Mouse (Mus musculus) liver, postnatal 0 days (tissue): ENCODE data around the gene Spg20. TPM values are rescaled to one million over a fixed set of nuclear protein-coding genes. Genes with fewer than 3 reads are reported as not detected.

Experiments
- ATAC-seq: fragments of 200-750 bp; cut with Nextera tagmentation; 2 replicates; pipeline ENCODE4 v1.8.0; 2017; ENCODE audit warnings: mild to moderate bottlenecking, moderate library complexity
- DNase-seq: peaks from one replicate; pipeline ENCODE4 v3.0.0-alpha.2; 2016
- H3K27ac ChIP-seq: fragments of 300-500 bp; sonication (generic); 2 replicates; pipeline ENCODE4 v1.5.1; 2014; ENCODE audit warnings: antibody characterized with exemption, moderate library complexity, mild to moderate bottlenecking, low read depth
- H3K27me3 ChIP-seq: fragments of 300-500 bp; sonication (generic); 2 replicates; pipeline ENCODE4 v1.6.1; 2014; ENCODE audit warnings: low read length, control low read depth, mixed read lengths; ENCODE audit not compliant: insufficient read depth
- H3K36me3 ChIP-seq: fragments of 300-500 bp; sonication (generic); replicated peaks from 2 replicates; pipeline ENCODE4 v1.6.1; 2014; ENCODE audit warnings: mild to moderate bottlenecking, control low read depth, low read length, moderate library complexity, mixed read lengths; ENCODE audit not compliant: insufficient read depth
- H3K4me1 ChIP-seq: fragments of 300-500 bp; sonication (generic); 2 replicates; pipeline ENCODE4 v1.6.1; 2014; ENCODE audit warnings: antibody characterized with exemption, mild to moderate bottlenecking, control low read depth; ENCODE audit not compliant: insufficient read depth
- H3K4me2 ChIP-seq: fragments of 300-500 bp; sonication (generic); 2 replicates; pipeline ENCODE4 v1.6.1; 2014; ENCODE audit warnings: low read depth, mild to moderate bottlenecking, low read length, moderate library complexity, mixed read lengths
- H3K4me3 ChIP-seq: fragments of 300-500 bp; sonication (generic); 2 replicates; pipeline ENCODE4 v1.5.1; 2014; ENCODE audit warnings: low read depth, low read length
- H3K9ac ChIP-seq: fragments of 300-500 bp; sonication (generic); replicated peaks from 2 replicates; pipeline ENCODE4 v1.6.1; 2014; ENCODE audit warnings: mild to moderate bottlenecking, moderate library complexity
- H3K9me3 ChIP-seq: fragments of 300-500 bp; sonication (generic); 2 replicates; pipeline ENCODE4 v1.6.1; 2016; ENCODE audit warnings: mild to moderate bottlenecking, control low read depth, low read length, mixed read lengths
- CTCF ChIP-seq: sonication (generic); IDR thresholded peaks from 2 replicates; pipeline ENCODE4 v1.5.1; 2016; ENCODE audit warnings: antibody characterized with exemption, low read depth
- EP300 ChIP-seq: IDR thresholded peaks from 2 replicates; pipeline ENCODE4 v1.6.1; 2016; ENCODE audit warnings: antibody characterized with exemption, low read depth, mild to moderate bottlenecking
- WGBS: fragments of 180-500 bp; shearing (Covaris S2); extraction: QIAGEN DNeasy Blood & Tissue Kit; methylation state at CpG from one replicate; pipeline ENCODE4 v1.1.7; 2014; ENCODE audit not compliant: insufficient replicate concordance; 5-methylcytosine and 5-hydroxymethylcytosine counted together
- polyA plus RNA-seq: library from polyadenylated mRNA; unstranded; fragments of >200 nt; fragmentation: Nextera tagmentation; extraction: Ambion mirVana; gene quantifications from 2 replicates; pipeline ENCODE4 v1.2.1, GENCODE M21; 2015

Spg20 gene
- polyA plus RNA-seq, 1 experiment from 2014 or later: 10.6 TPM

DNA sequence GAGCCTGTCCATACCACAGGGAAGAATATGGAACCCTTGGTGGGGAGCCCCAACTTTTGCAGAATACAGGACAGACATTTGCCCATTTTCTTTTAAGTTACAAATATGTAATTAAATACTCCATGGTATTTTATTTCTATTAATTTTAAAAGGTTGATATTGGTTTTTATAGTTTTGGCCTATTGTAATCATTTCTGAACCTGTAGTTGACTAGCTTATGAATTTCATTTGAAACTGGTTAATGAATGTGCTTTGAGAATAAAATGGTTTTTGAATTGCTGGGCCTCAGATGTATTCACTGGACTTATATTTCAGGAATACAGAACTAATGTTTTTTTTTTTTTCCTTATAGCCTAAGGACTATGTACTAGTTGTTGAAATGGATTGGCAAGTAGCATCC is 25.1 kb downstream of the Spg20 start, which contains the start of gene Ccdc169:
Gene Ccdc169, plus strand, starts transcription at position 301 of the 400 bp plus-strand sequence.
- no peak for DNase-seq
- no peak for ATAC-seq
- H3K9me3 ChIP-seq: no peaks in the 10 kb centered on the region

DNA sequence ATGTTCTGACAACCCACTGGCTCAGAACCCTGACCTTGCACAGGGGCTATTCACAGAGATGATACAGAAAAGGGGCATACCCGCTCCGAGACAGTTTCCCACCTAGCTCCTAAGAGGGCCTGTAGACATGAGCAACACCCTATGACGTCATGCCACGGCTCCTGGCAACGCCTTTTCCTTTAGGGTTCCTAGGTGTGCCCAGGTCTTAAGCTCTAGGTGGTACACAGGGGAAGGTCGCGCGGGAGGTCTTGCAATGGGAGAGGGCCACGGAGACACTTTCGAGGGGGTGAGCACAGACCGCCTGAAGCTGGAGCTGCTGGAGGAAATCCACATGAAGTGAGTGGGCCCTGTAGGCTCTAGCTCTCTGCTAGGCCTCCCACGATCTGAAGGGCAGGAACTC is 27.9 kb downstream of the Spg20 start:
- ATAC-seq (no peak), DNase-seq (no peak)
- Histone ChIP-seq H3K36me3 (peaks cover 16% of the 10 kb centered on the region), H3K4me2 (no peak overlapping the region), H3K27ac (no peak overlapping the region), H3K4me1 (no peaks in the 10 kb centered on the region), H3K9ac (no peak overlapping the region), H3K9me3 (no peaks in the 10 kb centered on the region), H3K4me3 (no peak overlapping the region), H3K27me3 (no peaks in the 10 kb centered on the region)
- 89% methylated on average over 12 of the region's 12 CpGs for WGBS
- TF ChIP-seq CTCF: no peak
- no peak for TF ChIP-seq EP300

More for the DNA sequence above, 25.1 kb downstream of the Spg20 start, which contains the start of gene Ccdc169:
- no peak within 1 kb of the TSS for H3K4me3 ChIP-seq
- peaks cover 29% of the 10 kb centered on the region for H3K36me3 ChIP-seq
- H3K27ac ChIP-seq: no peak within 1 kb of the TSS
- H3K27me3 ChIP-seq: no peaks in the 10 kb centered on the region
- no peak for TF ChIP-seq CTCF
- TF ChIP-seq EP300: no peak
- H3K9ac ChIP-seq: no peak within 1 kb of the TSS
- H3K4me2 ChIP-seq: no peak within 1 kb of the TSS
- H3K4me1 ChIP-seq: no peaks in the 10 kb centered on the region

- ATAC-seq (no peak), DNase-seq (no peak)
- H3K4me2 ChIP-seq: no peak overlapping the region
- no peaks in the 10 kb centered on the region for H3K27me3 ChIP-seq
- 68% methylated on average over 2 of the region's 2 CpGs for WGBS
- TF ChIP-seq CTCF: no peak
- TF ChIP-seq EP300: no peak
- H3K4me1 ChIP-seq: no peaks in the 10 kb centered on the region
- H3K27ac ChIP-seq: no peak overlapping the region
- no peak overlapping the region for H3K4me3 ChIP-seq
- no peaks in the 10 kb centered on the region for H3K9me3 ChIP-seq
- no peak overlapping the region for H3K9ac ChIP-seq
- H3K36me3 ChIP-seq: peaks cover 7% of the 10 kb centered on the region; the same call in 1 of the 2 replicates
Observed at GRCm38 (mm10) chr3:55141401-55141800, 29.5 kb downstream of the Spg20 start.

DNA sequence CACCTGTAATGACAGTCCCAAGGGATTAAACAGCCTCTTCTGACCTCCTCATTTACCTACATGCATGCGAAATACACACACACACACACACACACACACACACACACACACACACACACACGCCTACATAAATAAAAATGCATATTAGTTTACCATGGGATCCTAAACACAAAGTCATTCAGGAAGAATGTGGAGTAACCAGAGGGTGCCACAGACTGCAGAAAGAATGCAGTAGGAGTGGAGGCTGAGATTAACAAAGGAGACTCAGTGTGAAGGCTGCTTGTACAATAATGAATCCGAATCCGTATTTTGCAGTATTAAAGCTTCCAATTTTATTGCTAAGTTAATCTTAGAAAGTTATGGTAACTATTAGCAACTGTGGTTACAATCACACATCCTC is 33.0 kb downstream of the Spg20 start:
- Histone ChIP-seq H3K4me3 (no peak overlapping the region), H3K9ac (no peak overlapping the region), H3K4me1 (no peaks in the 10 kb centered on the region), H3K27ac (no peak overlapping the region), H3K27me3 (no peaks in the 10 kb centered on the region), H3K4me2 (no peak overlapping the region), H3K9me3 (no peaks in the 10 kb centered on the region), H3K36me3 (no peaks in the 10 kb centered on the region)
- DNase-seq: no peak
- TF ChIP-seq CTCF (no peak), EP300 (no peak)
- no peak for ATAC-seq
- WGBS: 79% methylated on average over 4 of the region's 4 CpGs

GRCm38 (mm10) chr3:55146441-55146840 is 34.5 kb downstream of the Spg20 start:
- no peak for DNase-seq
- Histone ChIP-seq H3K27ac (no peak overlapping the region), H3K4me3 (no peak overlapping the region), H3K4me2 (no peak overlapping the region), H3K9ac (no peak overlapping the region), H3K36me3 (no peaks in the 10 kb centered on the region), H3K27me3 (no peaks in the 10 kb centered on the region), H3K4me1 (no peaks in the 10 kb centered on the region), H3K9me3 (no peaks in the 10 kb centered on the region)
- 80% methylated on average over 6 of the region's 6 CpGs for WGBS
- ATAC-seq: no peak
- no peak for TF ChIP-seq CTCF
- TF ChIP-seq EP300: no peak

DNA sequence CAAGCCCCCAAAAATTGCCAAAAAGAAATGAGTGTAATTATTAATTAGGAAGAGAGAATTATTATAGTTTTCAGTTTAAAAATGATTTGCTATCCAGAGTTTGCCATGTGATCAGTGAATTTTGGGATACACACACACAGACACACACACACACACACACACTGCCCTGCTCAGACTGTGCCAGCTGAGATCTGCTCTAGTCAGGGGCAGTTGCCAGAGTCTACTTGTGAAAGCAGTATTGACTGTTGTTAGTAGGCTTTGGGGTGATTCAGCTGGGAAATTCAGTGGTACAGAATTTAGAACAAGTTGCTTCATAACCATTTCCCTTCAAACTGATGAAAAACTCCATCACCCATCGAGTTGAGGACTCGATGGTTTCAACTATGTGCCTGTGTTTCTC is 35.2 kb downstream of the Spg20 start:
- H3K9me3 ChIP-seq: no peaks in the 10 kb centered on the region
- H3K9ac ChIP-seq: no peak overlapping the region
- H3K36me3 ChIP-seq: no peaks in the 10 kb centered on the region
- H3K27ac ChIP-seq: no peak overlapping the region
- H3K4me2 ChIP-seq: no peak overlapping the region
- WGBS: 64% methylated on average over 2 of the region's 2 CpGs
- H3K4me1 ChIP-seq: no peaks in the 10 kb centered on the region
- no peak for DNase-seq
- TF ChIP-seq EP300: no peak
- TF ChIP-seq CTCF: no peak
- ATAC-seq: no peak
- no peaks in the 10 kb centered on the region for H3K27me3 ChIP-seq
- no peak overlapping the region for H3K4me3 ChIP-seq

DNA sequence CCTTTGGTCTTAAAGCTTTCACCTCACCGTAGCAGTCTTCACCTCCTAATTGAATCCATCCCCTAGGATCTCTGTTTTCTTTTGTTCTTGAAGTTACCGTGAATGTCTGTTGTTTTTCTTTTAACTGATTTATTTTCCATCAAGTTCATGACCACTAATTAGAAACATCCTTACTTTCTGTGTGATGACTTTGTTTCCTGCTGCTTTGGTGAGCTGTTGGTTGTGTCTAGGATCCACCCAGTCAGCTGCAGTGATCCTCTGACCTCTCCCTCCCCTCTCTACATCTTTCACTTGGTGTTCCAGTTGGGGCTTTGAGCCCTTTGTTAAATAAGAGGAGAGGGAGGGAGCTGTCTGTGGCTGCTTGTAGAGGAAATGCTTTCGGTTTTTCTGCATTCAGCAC is 36.2 kb downstream of the Spg20 start:
- no peak overlapping the region for H3K4me2 ChIP-seq
- DNase-seq: no peak
- WGBS: 48% methylated on average over 3 of the region's 3 CpGs
- no peak overlapping the region for H3K4me3 ChIP-seq
- H3K9me3 ChIP-seq: no peaks in the 10 kb centered on the region
- H3K4me1 ChIP-seq: no peaks in the 10 kb centered on the region
- TF ChIP-seq CTCF (no peak), EP300 (no peak)
- no peak overlapping the region for H3K27ac ChIP-seq
- H3K36me3 ChIP-seq: no peaks in the 10 kb centered on the region
- no peaks in the 10 kb centered on the region for H3K27me3 ChIP-seq
- no peak overlapping the region for H3K9ac ChIP-seq
- no peak for ATAC-seq
